Mouse (Mus musculus) MEL (cell line): ENCODE measurements around the gene Rbfox3. TPM values are rescaled to one million over a fixed set of nuclear protein-coding genes. Genes with fewer than 3 reads are reported as not detected.

ENCODE experiments used
- DNase-seq: peaks from one replicate; pipeline ENCODE4 v3.0.0; 2011; ENCODE audit warnings: low read depth, low spot score
- H3K27ac ChIP-seq: 2 replicates; pipeline ENCODE4 v1.5.1; 2012; ENCODE audit warnings: low read depth, mild to moderate bottlenecking, control low read depth, low read length, moderate library complexity; ENCODE audit not compliant: control insufficient read depth
- H3K27me3 ChIP-seq, 2 experiments: fragments of 150-350 bp in 1 of 2; sonication (generic) in 1 of 2; 2 replicates each; pipeline ENCODE4 v1.6.1; 2012; ENCODE audit warnings: low read length in 2 of 2, mild to moderate bottlenecking in 2 of 2, improper control_type of control experiment in 1 of 2, moderate library complexity in 1 of 2; ENCODE audit not compliant: insufficient read depth in 2 of 2, control insufficient read depth in 1 of 2
- H3K36me3 ChIP-seq, 2 experiments: 2 replicates each; pipeline ENCODE4 v1.6.1; 2012 to 2014; ENCODE audit warnings: low read length in 2 of 2, improper control_type of control experiment in 1 of 2, inconsistent platforms in 1 of 2, mild to moderate bottlenecking in 1 of 2; ENCODE audit not compliant: insufficient read depth in 2 of 2, control insufficient read depth in 1 of 2
- H3K4me1 ChIP-seq, 2 experiments: fragments of 150-350 bp in 1 of 2; sonication (generic) in 1 of 2; 2 replicates each; pipeline ENCODE4 v1.6.1; 2012; ENCODE audit warnings: low read length in 2 of 2, improper control_type of control experiment in 1 of 2, mild to moderate bottlenecking in 1 of 2; ENCODE audit not compliant: insufficient read depth in 2 of 2, control insufficient read depth in 1 of 2
- H3K4me3 ChIP-seq, 2 experiments: fragments of 150-350 bp in 1 of 2; sonication (generic) in 1 of 2; 2 replicates each; pipeline ENCODE4 v1.5.1; 2012; ENCODE audit warnings: low read depth in 2 of 2, low read length in 2 of 2, mild to moderate bottlenecking in 2 of 2, moderate library complexity in 2 of 2, control low read depth in 1 of 2, improper control_type of control experiment in 1 of 2; ENCODE audit not compliant: control insufficient read depth in 1 of 2, insufficient read depth in 1 of 2
- H3K79me2 ChIP-seq: 2 replicates; pipeline ENCODE4 v1.6.1; 2012; ENCODE audit warnings: mild to moderate bottlenecking, low read length, moderate library complexity; ENCODE audit not compliant: control insufficient read depth, poor library complexity, insufficient read depth
- H3K9ac ChIP-seq: 2 replicates; pipeline ENCODE4 v1.6.1; 2012; ENCODE audit warnings: low read depth, mild to moderate bottlenecking, control low read depth, low read length, moderate library complexity; ENCODE audit not compliant: control insufficient read depth, poor library complexity, severe bottlenecking
- H3K9me3 ChIP-seq: fragments of 150-350 bp; sonication (generic); replicated peaks from 2 replicates; pipeline ENCODE4 v1.6.1; 2012; ENCODE audit warnings: mild to moderate bottlenecking, low read length, improper control_type of control experiment, moderate library complexity; ENCODE audit not compliant: insufficient read depth
- BHLHE40 ChIP-seq: IDR thresholded peaks from 2 replicates; pipeline ENCODE4 v1.6.1; 2012; ENCODE audit warnings: low read depth, mild to moderate bottlenecking, inconsistent platforms, low read length, improper control_type of control experiment, borderline replicate concordance
- CHD1 ChIP-seq: IDR thresholded peaks from 2 replicates; pipeline ENCODE4 v1.6.1; 2012; ENCODE audit warnings: low read depth, mild to moderate bottlenecking, inconsistent platforms, low read length, improper control_type of control experiment
- CTCF ChIP-seq, 3 experiments: IDR thresholded peaks in 2 of 3; conservative IDR thresholded peaks in 1 of 3; 2 replicates each; pipeline ENCODE4 v1.5.1; 2011 to 2012; ENCODE audit warnings: low read length in 3 of 3, low read depth in 2 of 3, mild to moderate bottlenecking in 2 of 3, improper control_type of control experiment in 1 of 3, inconsistent platforms in 1 of 3, mixed read lengths in 1 of 3, moderate library complexity in 1 of 3; ENCODE audit not compliant: control insufficient read depth in 1 of 3, insufficient read depth in 1 of 3, poor library complexity in 1 of 3, severe bottlenecking in 1 of 3
- ETS1 ChIP-seq: IDR thresholded peaks from 2 replicates; pipeline ENCODE4 v1.6.1; 2012; ENCODE audit warnings: low read depth, mild to moderate bottlenecking, inconsistent platforms, low read length, improper control_type of control experiment, moderate library complexity
- HCFC1 ChIP-seq: IDR thresholded peaks from 2 replicates; pipeline ENCODE4 v1.6.1; 2012; ENCODE audit warnings: low read depth, mild to moderate bottlenecking, inconsistent platforms, low read length, improper control_type of control experiment, moderate library complexity
- JUND ChIP-seq: IDR thresholded peaks from 2 replicates; pipeline ENCODE4 v1.6.1; 2011; ENCODE audit warnings: low read depth, mild to moderate bottlenecking, improper control_type of control experiment, low read length
- MAX ChIP-seq: IDR thresholded peaks from 2 replicates; pipeline ENCODE4 v1.6.1; 2011; ENCODE audit warnings: low read length, improper control_type of control experiment
- MEF2A ChIP-seq: IDR thresholded peaks from 2 replicates; pipeline ENCODE4 v1.6.1; 2014; ENCODE audit warnings: low read depth, mild to moderate bottlenecking, inconsistent platforms, low read length, improper control_type of control experiment; ENCODE audit not compliant: poor library complexity, insufficient replicate concordance, severe bottlenecking; ENCODE audit errors: extremely low read depth
- MXI1 ChIP-seq: IDR thresholded peaks from 2 replicates; pipeline ENCODE4 v1.6.1; 2011; ENCODE audit warnings: mild to moderate bottlenecking, low read depth, low read length, improper control_type of control experiment
- MYB ChIP-seq: IDR thresholded peaks from 2 replicates; pipeline ENCODE4 v1.6.1; 2011; ENCODE audit warnings: mild to moderate bottlenecking, low read depth, low read length, improper control_type of control experiment
- MYC ChIP-seq: IDR thresholded peaks from 2 replicates; pipeline ENCODE4 v1.6.1; 2011; ENCODE audit warnings: low read depth, mild to moderate bottlenecking, low read length, improper control_type of control experiment, moderate library complexity
- NRF1 ChIP-seq: IDR thresholded peaks from 2 replicates; pipeline ENCODE4 v1.6.1; 2014; ENCODE audit warnings: low read depth, mild to moderate bottlenecking, inconsistent platforms, low read length, improper control_type of control experiment, moderate library complexity; ENCODE audit not compliant: poor library complexity, insufficient read depth, severe bottlenecking
- POLR2A ChIP-seq, 2 experiments: IDR thresholded peaks; 2 replicates each; pipeline ENCODE4 v1.6.1; 2011 to 2012; ENCODE audit warnings: low read length in 2 of 2, mild to moderate bottlenecking in 2 of 2, control low read depth in 1 of 2, improper control_type of control experiment in 1 of 2, low read depth in 1 of 2, moderate library complexity in 1 of 2; ENCODE audit not compliant: control insufficient read depth in 1 of 2, insufficient read depth in 1 of 2, poor library complexity in 1 of 2
- RCOR1 ChIP-seq: IDR thresholded peaks from 2 replicates; pipeline ENCODE4 v1.6.1; 2012; ENCODE audit warnings: low read depth, mild to moderate bottlenecking, inconsistent platforms, low read length, improper control_type of control experiment
- SIN3A ChIP-seq: IDR thresholded peaks from 2 replicates; pipeline ENCODE4 v1.6.1; 2012; ENCODE audit warnings: low read length, improper control_type of control experiment, inconsistent platforms
- TAL1 ChIP-seq: IDR thresholded peaks from 2 replicates; pipeline ENCODE4 v1.6.1; 2012; ENCODE audit warnings: mild to moderate bottlenecking, inconsistent platforms, low read length, moderate library complexity, mixed read lengths
- TBP ChIP-seq: IDR thresholded peaks from 2 replicates; pipeline ENCODE4 v1.8.0; 2011; ENCODE audit warnings: low read depth, low read length, improper control_type of control experiment
- TCF12 ChIP-seq: IDR thresholded peaks from 2 replicates; pipeline ENCODE4 v1.6.1; 2014; ENCODE audit warnings: low read depth, mild to moderate bottlenecking, inconsistent platforms, low read length, improper control_type of control experiment, moderate library complexity
- UBTF ChIP-seq: IDR thresholded peaks from 2 replicates; pipeline ENCODE4 v1.6.1; 2012; ENCODE audit warnings: low read depth, mild to moderate bottlenecking, inconsistent platforms, low read length, improper control_type of control experiment, moderate library complexity, borderline replicate concordance; ENCODE audit not compliant: insufficient read depth
- USF1 ChIP-seq: IDR thresholded peaks from 2 replicates; pipeline ENCODE4 v1.6.1; 2014; ENCODE audit warnings: low read depth, mild to moderate bottlenecking, inconsistent platforms, low read length, improper control_type of control experiment, moderate library complexity
- ZC3H11A ChIP-seq: IDR thresholded peaks from 2 replicates; pipeline ENCODE4 v1.6.1; 2012; ENCODE audit warnings: low read depth, mild to moderate bottlenecking, inconsistent platforms, low read length, improper control_type of control experiment
- polyA plus RNA-seq, 2 experiments: library from polyadenylated mRNA; stranded (reverse) in 1 of 2; unstranded in 1 of 2; fragments of >175 nt in 1 of 2; fragments of >200 nt in 1 of 2; gene quantifications; 2 replicates each; pipeline versions ENCODE4 v1.2.1 to v1.2.4; 2012; ENCODE audit warnings: low replicate concordance in 2 of 2, low read depth in 1 of 2; ENCODE audit not compliant: insufficient read length in 2 of 2, insufficient read depth in 1 of 2, missing spikeins in 1 of 2
- total RNA-seq: library from RNA; depleted of rRNA; stranded (reverse); fragments of 300-350 nt; gene quantifications from 2 replicates; pipeline ENCODE4 v1.2.3, GENCODE M21; 2012

The Rbfox3 gene
- total and polyA plus RNA-seq, 3 experiments, result not detected

GRCm38 (mm10) chr11:118792916-118793638, 118.3 kb downstream of the Rbfox3 start:
- Histone ChIP-seq H3K36me3 (no peaks in the 10 kb centered on the region), H3K4me3 (no peak overlapping the region), H3K27me3 (no peaks in the 10 kb centered on the region), H3K27ac (no peak overlapping the region), H3K4me1 (no peaks in the 10 kb centered on the region), H3K9me3 (no peaks in the 10 kb centered on the region), H3K9ac (no peak overlapping the region), H3K79me2 (no peaks in the 10 kb centered on the region)
- TF ChIP-seq UBTF, result no peak
- TF ChIP-seq JUND, result no peak
- TF ChIP-seq MEF2A, result no peak
- TF ChIP-seq BHLHE40, result no peak
- TF ChIP-seq MYC, result no peak
- TF ChIP-seq ETS1, result no peak
- no peak for TF ChIP-seq POLR2A (IDR thresholded peaks at IDR 0.05; ENCODE audit: control insufficient read depth in 1 of 2, insufficient read depth in 1 of 2, low read depth in 1 of 2, low read length in 2 of 2, poor library complexity in 1 of 2)
- no peak for TF ChIP-seq ZC3H11A
- no peak for TF ChIP-seq CTCF (IDR thresholded peaks at IDR 0.05 in 2 of 3, conservative IDR thresholded peaks at IDR 0.05 in 1 of 3; ENCODE audit: control insufficient read depth in 1 of 3, insufficient read depth in 1 of 3, low read depth in 2 of 3, low read length in 3 of 3, poor library complexity in 1 of 3, severe bottlenecking in 1 of 3)
- no peak for TF ChIP-seq TBP
- TF ChIP-seq NRF1, result no peak
- TF ChIP-seq USF1, result no peak
- TF ChIP-seq MYB, result no peak
- no peak for TF ChIP-seq TCF12
- TF ChIP-seq MXI1, result no peak
- TF ChIP-seq CHD1, result no peak
- no peak for TF ChIP-seq SIN3A
- TF ChIP-seq RCOR1, result no peak
- TF ChIP-seq MAX, result no peak
- no peak for DNase-seq

- no peak for DNase-seq
- no peaks in the 10 kb centered on the region for H3K4me1 ChIP-seq
- TF ChIP-seq MYB (no peak), HCFC1 (no peak), TAL1 (no peak), POLR2A (IDR thresholded peaks at IDR 0.05; ENCODE audit: control insufficient read depth in 1 of 2, insufficient read depth in 1 of 2, low read depth in 1 of 2, low read length in 2 of 2, poor library complexity in 1 of 2) (no peak), CTCF (IDR thresholded peaks at IDR 0.05 in 2 of 3, conservative IDR thresholded peaks at IDR 0.05 in 1 of 3; ENCODE audit: control insufficient read depth in 1 of 3, insufficient read depth in 1 of 3, low read depth in 2 of 3, low read length in 3 of 3, poor library complexity in 1 of 3, severe bottlenecking in 1 of 3) (no peak), JUND (no peak), TCF12 (no peak), ZC3H11A (no peak), ETS1 (no peak), BHLHE40 (no peak)
- no peak overlapping the region for H3K9ac ChIP-seq
- no peak overlapping the region for H3K27ac ChIP-seq
- no peaks in the 10 kb centered on the region for H3K36me3 ChIP-seq
- no peaks in the 10 kb centered on the region for H3K9me3 ChIP-seq
- H3K79me2 ChIP-seq, result no peaks in the 10 kb centered on the region
- no peaks in the 10 kb centered on the region for H3K27me3 ChIP-seq
- no peak overlapping the region for H3K4me3 ChIP-seq
Measured at GRCm38 (mm10) chr11:118792163-118792915, 119.1 kb downstream of the Rbfox3 start.
